Mouse (Mus musculus): ENCODE data around the gene Cpm.

Cpm gene

DNA sequence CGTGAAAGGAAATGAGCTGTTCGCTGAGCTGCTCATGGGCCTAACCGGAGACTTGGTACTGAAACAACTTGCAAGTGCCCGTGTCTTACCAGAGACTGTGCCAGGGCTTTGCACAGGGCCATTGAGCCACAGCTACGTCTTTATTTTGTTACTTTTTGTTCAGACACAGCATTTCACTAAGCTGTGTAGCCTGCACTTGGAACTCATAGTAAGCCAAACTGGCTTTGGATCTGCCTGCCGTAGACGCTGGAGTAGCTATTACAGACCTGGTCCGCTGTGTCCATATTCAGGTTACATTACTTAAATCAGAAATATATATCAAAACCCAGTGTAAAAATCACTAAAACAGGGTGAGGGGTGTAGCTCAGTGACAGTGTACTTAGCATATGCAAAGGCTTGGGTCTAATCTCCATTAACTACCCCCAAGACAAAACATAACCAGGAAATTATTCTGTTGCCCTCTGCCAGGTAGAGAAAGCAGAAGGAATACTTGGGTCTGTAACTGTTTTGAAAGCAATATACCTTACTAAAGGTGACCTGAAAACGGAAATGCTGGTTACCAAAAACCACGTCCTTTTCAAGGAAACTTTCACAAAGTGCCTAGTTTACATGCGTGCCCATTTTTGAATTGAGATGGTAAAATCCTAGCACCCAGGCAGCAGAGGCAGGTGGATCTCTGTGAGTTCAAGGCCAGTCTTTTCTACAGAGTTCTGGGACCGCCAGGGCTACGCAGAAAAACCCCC, 56.7 kb downstream of the Cpm start:
- no peak for DNase-seq (ENCODE audit: low spot score in 2 of 2)

DNA sequence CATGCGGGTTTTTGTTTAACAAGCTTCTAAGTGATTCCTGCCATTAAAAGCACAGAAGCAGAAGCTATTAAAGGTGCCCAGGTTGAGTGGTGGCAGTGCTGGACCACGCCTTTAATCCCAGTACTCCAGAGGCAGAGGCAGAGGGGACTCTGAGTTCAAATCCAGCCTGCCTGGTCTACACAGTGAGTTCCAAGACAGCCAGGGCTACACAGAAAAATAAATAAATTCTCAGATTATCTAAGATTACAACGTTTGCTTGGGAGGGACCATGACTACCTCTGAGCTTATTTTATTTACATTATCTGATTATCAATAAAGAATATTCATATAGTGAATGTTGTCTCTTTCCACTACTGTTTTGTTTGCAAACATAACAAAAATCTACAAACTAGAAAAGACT, 57.7 kb downstream of the Cpm start:
- DNase-seq (ENCODE audit: low spot score in 2 of 2), result no peak

DNA sequence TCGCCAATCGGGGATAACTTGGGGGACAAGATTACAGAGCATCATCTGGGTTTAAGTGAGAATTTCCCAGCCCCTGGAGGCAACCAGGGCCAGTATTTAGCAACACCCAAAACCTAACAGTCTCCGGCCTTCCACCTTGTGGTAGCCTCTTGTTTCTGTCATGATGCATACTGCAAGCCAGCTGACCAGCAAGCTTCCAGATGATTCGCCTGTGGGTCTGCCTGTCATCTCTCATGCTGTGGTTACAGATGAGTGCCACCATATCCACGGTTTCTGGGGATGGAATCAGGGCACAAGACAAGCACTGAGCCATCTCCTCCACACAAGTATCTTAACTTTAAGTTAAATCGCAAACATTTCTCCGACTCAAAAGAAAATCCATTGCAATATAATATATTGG, 58.3 kb downstream of the Cpm start:
- no peak for DNase-seq (ENCODE audit: low spot score in 2 of 2)

DNA sequence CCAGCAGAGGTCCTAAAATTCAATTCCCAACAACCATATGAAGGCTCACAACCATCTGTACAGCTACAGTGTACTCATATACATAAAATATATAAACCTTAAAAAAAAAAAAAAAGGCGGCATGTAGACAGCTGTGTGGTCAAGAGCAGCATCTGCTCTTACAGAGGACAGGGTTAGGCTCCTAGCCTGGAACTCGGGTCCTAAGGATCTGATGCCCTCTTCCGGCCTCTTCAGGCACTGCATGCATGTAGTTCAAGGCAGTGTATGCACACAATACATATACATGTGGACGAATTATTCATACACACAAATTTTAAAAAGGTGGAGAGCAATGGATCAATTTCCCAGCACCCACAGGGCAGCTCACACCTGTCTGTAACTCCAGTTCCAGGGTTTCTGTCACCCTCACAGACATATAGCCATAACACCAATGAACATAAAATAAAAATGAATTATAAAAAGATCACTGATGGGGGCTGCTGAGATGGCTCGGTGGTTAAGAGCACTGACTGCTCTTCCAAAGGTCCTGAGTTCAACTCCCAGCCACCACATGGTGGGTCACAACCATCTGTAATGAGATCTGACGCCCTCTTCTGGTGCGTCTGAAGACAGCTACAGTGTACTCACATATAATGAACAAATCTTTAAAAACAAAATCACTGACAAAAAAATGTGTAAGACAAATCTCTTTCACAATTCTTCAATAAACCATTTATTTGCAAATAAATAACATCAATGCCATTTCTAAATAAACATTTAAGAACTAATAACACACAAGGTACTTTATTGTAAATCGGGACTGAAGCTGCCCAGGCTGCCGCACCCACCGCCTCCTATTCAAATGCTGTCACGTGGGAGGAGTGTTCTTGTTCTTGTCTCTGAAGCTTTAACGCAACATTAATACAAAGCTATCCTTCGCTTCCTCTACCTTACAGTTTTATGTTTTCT, 59.2 kb downstream of the Cpm start:
- no peak for DNase-seq (ENCODE audit: low spot score in 2 of 2)

DNA sequence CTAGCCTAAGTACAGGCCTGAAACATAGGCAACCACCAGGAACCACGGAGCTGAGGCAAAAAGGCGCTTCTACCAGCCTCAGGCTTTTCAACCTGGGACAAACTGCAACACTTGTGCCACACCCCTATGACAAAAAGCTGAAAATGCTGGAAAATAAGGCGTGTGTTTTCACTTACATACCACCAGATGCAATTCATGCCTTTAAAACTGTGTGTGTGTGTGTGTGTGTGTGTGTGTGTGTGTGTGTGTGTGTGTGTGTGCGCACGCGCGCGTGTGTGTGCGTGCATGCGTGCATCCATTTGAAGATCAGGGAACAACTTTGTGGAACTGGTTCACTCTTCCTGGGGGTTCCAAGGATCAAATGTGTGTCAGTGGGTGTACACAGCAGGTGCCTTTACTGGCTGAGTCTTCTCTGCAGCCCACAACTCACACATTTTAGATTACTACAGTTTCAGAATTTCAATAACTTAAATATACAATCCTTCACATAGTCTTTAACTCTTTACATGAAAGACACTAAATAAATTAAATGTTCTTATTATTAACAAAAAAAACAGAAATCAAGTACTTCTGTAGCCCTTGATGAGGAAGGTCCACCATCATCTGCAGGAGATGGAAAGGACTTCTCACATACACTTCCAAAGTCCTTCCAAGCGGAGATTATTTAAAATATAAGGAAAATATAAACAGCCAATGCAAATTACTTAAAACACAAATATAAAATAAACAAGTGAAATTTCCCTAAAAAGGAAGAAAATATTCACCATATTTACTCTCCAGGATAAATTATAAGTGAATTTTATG, 60.2 kb downstream of the Cpm start:
- no peak for DNase-seq (ENCODE audit: low spot score in 2 of 2)

DNA sequence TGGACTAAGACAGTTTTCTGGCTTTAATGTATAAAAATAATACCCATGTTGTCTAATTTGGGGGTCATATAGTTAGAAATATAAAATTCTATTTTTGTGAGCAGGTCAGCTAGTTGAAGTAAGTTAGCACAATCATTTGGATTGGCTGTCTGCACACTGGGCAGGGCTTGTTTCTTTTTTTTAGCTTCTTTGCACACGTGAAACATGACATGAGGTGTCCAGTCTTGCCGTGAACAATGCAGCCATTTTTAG, 60.7 kb downstream of the Cpm start:
- DNase-seq (ENCODE audit: low spot score in 2 of 2), result no peak

DNA sequence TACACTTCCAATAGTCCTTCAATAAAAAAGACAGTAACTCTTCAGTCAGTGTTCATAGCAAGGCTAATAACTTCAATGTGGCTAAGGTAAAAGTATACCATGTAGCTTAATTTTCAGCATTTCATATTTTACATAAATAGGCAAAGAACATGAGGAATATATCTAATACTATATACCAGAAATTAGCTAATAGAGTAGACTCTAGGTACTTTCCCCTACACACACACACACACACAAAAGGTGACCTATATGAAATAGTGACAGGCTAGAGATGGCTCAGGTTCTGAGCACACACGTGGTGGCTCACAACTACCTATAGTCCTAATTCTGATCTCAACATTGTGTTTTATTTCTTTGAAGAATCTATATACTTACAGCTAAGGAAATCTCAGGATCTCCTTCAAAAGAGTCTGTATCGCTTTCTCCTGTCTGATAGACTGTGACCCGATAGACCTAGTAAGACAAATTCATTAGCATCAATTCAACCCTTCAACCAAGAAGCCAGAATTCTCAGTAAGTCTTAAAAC, 61.5 kb downstream of the Cpm start:
- no peak for DNase-seq (ENCODE audit: low spot score in 2 of 2)

DNA sequence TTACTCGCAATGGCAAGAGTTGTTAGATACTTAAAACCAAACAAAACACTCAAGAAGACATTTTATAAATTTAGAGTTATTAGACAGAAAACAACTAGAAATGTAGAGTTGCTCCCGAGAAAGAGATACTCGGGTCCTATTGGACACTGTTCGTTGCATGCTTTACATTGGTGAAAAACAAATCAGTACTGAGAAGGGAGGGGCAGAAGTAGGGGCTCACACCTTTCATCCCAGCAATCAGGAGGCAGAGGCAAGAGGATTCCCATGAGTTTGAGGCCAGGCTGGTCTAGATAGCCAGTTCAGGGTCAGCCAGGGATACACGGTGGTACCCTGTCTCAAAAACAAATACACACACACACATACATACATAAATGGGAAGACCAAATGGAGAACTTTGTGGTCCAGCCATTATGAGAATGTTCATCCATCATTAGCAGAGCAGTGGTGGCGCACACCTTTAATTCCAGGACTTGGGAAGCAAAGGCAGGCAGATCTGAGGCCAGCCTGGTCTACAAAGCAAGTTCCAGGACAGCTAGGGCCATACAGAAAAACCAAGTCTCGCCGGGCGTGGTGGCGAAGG, 62.2 kb downstream of the Cpm start:
- DNase-seq (ENCODE audit: low spot score in 2 of 2), result no peak

DNA sequence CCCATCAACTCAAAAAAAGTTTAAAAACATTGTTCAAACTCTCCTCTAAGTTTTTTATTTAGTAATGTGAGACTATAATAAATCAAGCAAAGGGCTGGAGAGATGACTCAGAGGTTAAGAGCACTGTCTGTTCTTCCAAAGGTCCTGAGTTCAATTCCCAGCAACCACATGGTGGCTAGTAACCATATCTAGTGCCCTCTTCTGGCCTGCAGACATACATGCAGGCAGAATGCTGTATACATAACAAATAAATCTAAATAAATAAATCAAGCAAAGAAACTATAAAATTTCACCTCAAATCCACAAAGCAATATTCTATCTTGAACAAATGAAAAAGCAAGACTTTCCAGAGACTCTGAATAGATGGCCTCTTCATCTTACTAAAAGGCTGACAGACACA, 62.9 kb downstream of the Cpm start:
- DNase-seq (ENCODE audit: low spot score in 2 of 2), result no peak

DNA sequence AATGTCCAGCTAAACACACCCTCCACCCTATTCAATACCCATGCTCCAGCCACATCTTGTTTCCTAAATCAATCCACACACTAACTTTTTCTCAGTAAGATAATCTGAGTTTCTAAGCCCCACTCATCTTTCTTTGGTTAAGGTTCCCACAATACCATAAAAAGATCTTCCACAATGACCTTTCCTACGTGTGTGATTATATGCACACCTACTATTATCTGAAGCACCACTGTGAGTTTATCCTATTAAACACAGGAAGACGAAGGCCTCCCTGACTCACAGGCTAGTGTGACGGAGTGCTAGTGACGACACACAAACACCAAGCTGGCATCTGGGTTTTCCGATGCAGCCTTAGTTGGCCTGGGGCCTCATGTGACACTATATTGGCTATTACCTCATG, 63.7 kb downstream of the Cpm start:
- no peak for DNase-seq (ENCODE audit: low spot score in 2 of 2)

DNA sequence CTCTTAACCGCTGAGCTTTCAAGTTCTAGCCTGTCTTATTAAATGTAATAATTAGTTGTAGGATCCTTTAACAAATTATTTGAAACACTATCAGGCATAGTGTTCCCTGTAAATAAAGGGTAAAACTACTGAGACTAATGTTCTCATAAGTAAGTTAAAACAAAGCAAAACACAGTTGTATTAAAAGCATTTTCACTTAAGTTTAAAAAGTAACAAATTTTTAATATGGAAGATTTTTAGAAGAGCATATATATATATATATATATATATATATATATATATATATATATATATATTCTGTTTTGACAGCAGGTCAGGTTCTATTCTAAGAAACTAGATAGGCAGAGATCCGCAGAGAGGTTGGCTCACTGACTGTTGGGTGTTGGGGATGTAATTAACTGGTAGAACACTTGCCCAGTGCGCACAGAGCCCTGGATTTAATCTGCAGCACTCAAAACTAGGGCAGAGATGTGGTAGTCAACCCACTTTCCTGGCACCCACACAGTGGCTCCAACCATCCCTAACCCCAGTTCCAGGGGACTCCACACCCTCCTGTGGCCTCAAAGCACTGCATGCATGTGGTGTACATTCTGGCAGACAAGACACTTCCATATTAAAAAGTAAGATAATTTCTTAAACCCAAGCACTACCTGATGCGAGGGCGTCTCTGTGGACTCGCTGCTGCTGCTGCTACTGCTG, 65.1 kb downstream of the Cpm start:
- DNase-seq (ENCODE audit: low spot score in 2 of 2), result no peak

DNA sequence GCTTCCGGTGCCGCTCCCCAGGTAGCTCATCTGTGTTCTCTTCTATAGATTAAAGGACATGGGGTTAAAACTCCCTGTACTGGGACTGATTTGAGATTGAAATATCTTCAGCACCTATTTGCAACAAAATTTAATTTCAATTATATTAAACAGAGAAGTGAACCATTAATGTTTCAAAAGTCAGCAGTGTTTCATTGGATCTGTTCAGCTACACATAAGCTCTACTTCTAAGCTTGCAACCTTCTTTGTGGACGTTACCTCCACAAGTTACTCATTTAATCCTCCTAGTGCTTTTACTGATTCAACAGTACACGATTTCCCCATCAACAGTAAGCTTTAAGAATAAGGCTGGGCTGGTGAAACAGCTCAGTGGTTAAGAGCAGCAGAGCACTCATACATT, 65.7 kb downstream of the Cpm start:
- no peak for DNase-seq (ENCODE audit: low spot score in 2 of 2)

DNA sequence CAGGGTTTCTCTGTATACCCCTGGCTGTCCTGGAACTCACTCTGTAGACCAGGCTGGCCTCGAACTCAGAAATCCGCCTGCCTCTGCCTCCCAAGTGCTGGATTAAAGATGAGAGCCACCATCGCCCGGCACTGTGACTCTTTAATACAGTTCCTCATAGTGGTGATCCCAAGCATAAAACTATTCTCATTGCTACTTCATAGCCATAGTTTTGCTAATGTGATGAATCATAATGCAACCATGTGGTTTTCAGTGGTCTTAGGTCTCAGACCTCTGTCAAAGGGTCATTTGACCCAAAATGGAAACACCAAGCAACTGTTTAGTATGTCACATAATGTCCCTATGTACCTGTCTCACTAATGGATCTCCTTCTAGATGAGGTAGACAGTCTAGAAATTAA, 66.3 kb downstream of the Cpm start:
- DNase-seq (ENCODE audit: low spot score in 2 of 2), result no peak

DNA sequence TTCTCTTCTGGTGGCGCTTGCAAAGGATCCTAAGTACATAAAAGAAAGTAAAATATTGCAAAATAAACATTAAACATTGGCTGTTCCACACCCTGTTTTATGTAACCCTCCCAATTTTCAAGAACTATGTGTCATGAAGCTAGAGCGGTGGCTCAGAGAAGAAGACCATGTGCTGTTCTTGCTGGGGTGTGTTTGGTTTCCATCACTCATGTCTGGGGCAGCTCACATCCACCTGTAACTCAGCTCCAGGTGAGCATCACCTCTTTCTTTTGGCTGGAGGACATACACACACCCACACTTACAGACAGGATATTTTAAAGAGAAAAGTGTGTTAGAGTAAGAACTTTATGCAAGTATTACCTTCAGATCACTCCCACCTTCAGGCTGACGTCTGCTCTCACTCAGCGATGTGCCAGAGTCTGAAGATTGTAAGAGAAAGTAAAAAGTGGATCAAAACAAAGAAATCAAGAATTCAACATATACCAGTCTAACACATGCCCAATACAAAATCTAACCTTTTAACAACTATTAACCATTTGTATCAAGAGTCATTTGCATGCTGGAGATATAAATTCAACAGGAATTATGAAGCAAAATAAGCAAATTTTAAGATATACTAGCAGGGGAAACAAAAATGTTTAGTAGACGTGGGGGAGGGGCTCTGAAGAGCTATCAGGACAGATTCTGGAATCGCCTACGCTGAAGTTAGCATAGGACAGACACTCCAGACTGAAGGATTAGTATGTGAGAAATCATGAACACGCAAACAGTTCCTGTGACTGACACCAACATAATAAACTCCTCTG, 66.9 kb downstream of the Cpm start:
- DNase-seq (ENCODE audit: low spot score in 2 of 2), result no peak

DNA sequence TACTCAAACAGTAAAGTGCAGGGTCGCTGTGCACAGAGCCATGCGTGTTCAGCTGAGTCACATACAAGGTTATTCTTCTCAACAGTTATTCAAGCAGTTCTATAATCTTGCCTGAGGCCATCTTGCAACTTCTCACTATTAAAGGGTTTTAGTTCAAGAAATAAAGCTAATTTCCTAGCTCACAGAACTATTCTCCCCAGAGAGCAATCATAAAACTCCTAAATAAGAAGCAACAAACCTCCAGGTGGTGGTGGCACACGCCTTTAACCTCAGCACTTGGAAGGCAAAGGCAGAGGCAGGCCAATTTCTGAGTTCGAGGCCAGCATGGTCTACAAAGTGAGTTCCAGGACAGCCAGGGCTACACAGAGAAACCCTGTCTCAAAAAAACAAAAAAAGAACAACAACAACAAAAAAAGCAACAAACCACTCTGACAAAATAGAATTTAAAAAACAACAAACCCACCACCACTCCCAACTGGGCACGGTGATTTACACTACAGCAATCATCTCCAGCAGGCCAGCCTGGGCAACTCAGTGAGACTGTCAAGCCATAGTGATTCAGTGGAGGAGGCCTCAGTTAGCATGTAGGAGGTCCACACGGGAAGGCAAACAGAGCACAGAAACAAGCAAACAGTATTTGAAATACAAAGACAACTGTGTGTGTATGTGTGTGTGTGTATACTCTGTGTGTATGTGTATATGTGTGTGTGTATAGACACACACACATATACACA, 67.7 kb downstream of the Cpm start:
- no peak for DNase-seq (ENCODE audit: low spot score in 2 of 2)

DNA sequence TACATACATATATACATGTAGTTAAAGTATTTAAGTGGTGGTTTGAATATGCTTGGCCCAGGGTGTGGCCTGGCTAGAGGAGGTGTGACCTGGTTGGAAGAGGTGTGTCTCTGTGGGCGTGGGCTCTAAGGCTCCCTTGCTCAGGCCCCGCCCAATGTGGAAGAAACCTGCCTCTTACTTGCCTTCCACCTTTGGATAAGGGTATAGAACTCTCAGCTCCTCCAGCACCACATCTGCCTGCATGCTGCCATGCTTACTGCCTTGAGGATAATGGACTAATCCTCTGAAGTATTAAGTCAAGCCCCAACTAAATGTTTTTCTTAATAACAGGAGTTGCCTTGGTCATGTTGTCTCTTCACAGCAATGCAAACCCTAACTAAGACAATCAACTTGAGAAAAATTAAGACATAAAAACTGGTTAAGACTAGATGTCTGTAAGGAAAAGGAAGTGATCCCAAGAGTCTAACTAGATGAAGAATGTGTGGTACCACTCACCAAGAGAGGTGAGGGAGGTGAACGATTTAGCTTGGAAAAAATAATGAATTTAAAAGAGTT, 68.3 kb downstream of the Cpm start:
- no peak for DNase-seq (ENCODE audit: low spot score in 2 of 2)

DNA sequence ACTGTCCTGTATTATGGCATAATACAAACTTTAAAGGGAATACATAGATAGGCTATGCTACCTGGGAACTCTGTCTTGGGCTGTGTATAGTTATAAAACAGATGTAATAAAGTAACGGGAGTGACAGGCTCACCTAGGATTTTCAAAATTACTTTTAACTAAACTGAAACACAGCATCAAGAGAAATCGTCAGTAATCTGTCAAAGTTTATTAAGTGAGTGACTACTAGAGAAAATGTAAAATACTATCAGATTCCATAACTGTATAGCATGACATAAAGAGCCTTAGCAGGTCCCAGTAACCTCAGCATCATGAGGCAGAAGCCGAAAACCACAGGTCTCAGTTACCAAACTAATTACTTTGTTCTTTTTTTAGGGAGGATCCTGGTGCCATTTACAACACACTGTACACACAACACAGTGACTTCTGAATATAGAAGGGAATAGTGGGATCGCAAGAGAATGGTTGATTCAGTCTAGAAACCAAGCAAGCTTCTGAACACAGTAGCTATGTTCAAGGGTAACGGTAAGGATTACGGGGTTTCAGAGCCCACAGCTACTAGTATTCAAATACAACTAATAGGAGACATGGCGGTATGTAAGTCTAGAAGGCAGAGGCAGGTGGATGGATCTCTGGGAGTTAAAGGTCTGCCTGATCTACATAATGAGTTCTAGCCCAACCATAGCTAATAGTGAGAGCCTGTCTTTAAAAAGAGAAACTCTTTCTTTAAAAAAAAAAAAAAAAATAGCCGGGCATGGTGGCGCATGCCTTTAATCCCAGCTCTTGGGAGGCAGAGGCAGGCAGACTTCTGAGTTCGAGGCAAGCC, 69.2 kb downstream of the Cpm start:
- no peak for DNase-seq (ENCODE audit: low spot score in 2 of 2)

DNA sequence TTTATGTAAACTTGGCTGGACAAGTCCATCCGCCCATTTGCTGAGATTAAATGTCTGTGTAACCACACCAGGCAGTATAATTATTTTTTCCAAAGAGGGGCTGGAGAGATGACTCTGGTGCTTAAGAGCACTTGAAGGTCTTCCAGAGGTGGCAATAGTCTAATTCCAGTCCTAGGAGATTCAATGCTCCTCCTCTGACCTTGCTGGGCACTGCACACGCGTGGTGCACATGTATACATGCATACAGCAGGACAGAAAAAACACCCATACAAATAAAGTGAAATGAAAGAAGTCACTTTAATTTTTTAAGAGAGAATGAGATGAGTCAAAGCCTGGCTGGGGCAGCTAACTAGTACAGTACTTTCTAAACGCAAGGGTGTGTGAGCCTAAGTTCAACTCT, 70.6 kb downstream of the Cpm start:
- DNase-seq (ENCODE audit: low spot score in 2 of 2), result no peak

DNA sequence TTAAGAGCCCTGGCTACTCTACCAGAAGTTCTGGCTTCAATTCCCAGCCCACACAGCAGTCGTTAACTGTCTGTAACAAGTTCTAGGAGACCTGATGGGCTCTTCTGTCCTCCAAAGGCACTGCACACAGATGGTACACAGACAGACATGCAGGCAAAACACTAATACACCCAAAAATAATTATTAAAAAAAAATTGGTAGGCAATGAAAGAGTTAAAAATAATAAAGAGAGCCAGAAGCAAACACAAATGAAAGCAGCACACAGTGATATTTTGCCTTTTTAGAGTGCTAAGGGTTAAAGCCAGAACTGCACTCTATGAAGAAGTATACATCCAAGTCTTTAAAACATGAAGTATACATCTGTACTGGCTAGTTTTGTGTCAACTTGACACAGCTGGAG, 71.2 kb downstream of the Cpm start:
- DNase-seq (ENCODE audit: low spot score in 2 of 2), result no peak
